Mouse (Mus musculus) cerebellum, adult 2 months (tissue): Measurements from ENCODE around the gene Fbrsl1.

ENCODE experiments used
- CTCF ChIP-seq: fragments of 200-500 bp; IDR thresholded peaks from 2 replicates; pipeline ENCODE4 v1.5.1; 2011; ENCODE audit warnings: low read depth, mild to moderate bottlenecking, control low read depth, low read length, moderate library complexity, borderline replicate concordance; ENCODE audit not compliant: insufficient read depth
- POLR2A ChIP-seq: fragments of 200-500 bp; IDR thresholded peaks from 2 replicates; pipeline ENCODE4 v1.6.1; 2011; ENCODE audit warnings: low read length, control low read depth, borderline replicate concordance; ENCODE audit not compliant: insufficient read depth

DNA sequence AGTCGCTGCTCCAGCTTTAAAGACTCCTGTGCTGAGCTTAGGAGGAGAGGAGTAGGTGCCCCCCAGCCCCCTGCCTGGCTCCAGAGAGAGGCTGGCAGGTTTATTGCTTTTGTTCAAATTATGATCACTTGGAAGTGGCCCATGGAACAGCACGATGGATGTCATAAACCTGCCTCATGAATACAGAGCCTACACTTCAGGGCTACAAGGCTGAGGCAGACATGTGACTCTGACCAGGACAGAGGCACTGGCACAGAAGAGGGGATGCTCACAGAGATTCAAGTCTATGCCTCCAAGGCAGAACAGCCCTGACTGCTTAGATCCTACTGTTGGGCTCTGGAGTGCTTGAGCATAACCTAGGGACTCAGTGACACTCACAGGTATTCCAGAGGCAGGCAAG is 39.3 kb downstream of the Fbrsl1 start:
- no peak for TF ChIP-seq CTCF
- no peak for TF ChIP-seq POLR2A
